In genomic region chr9:75280814-75281213, GRCm38 (mm10) we compare ENCODE assay signal across 9 mouse cellular contexts. TPM values are rescaled to one million over a fixed set of nuclear protein-coding genes. Genes with fewer than 3 reads are reported as not detected.
A peak's percentile ranks its signal among the peaks of the same experiment; 100 is the strongest.
DNase-seq lines count a peak whose midpoint lies in the region; ATAC-seq and TF ChIP-seq lines count a peak whose summit lies in the region.
"Had no signal": no experiment of that assay in that cellular context is flagged by ENCODE, and none has a peak within 500 bp of the region (broad histone marks: within the 10 kb centered on the region; RNA-seq: fewer than 3 reads in every experiment).

No protein-coding gene starts in this region.

- no peaks in the 10 kb centered on the region for H3K36me3 ChIP-seq in heart, adult 2 months (ENCODE audit: control insufficient read depth, insufficient read depth, low read length)
- no peaks in the 10 kb centered on the region; the same call in 1 of the 2 replicates for H3K36me3 ChIP-seq in heart, embryonic 10.5 days
- H3K36me3 ChIP-seq in spleen, adult 2 months (ENCODE audit: control insufficient read depth, insufficient read depth, low read length): no peaks in the 10 kb centered on the region
- no peaks in the 10 kb centered on the region for H3K36me3 ChIP-seq in neural tube, embryonic 11.5 days (ENCODE audit: control insufficient read depth, insufficient read depth, low read length)
- H3K36me3 ChIP-seq: heart, embryonic 15.5 days had no signal

- ATAC-seq in common myeloid progenitor, adult 5-6 weeks (replicated peaks; ENCODE audit: low read depth, poor library complexity, severe bottlenecking): peak; percentile 43; the same call in 1 of the 2 replicates
- ATAC-seq in neural tube, embryonic 11.5 days (ENCODE audit: insufficient read depth, low FRiP score, low TSS enrichment): no peak

- peak; percentile 69 for TF ChIP-seq CTCF in heart, adult 2 months (IDR thresholded peaks at IDR 0.05)
- TF ChIP-seq CTCF in spleen, adult 2 months (IDR thresholded peaks at IDR 0.05; ENCODE audit: extremely low read depth, insufficient read depth, insufficient read length, insufficient replicate concordance): peak; percentile 34; the same call in 1 of the 2 replicates

- H3K4me1 ChIP-seq in heart, adult 2 months (ENCODE audit: control insufficient read depth, insufficient read depth, low read length): no peaks in the 10 kb centered on the region
- H3K4me1 ChIP-seq in heart, embryonic 10.5 days: peaks cover 12% of the 10 kb centered on the region; the same call in 1 of the 2 replicates
- H3K4me1 ChIP-seq in spleen, adult 2 months (ENCODE audit: control insufficient read depth, insufficient read depth, insufficient read length): no peaks in the 10 kb centered on the region
- H3K4me1 ChIP-seq in neural tube, embryonic 11.5 days (ENCODE audit: control insufficient read depth, insufficient read depth, low read length): 0 out of 2 replicates have a peak, but pooled peaks cover 2% of the 10 kb centered on the region

- 55% methylated on average over 5 of the region's 5 CpGs for WGBS in heart, adult 2 months
- WGBS in heart, embryonic 10.5 days: 46% methylated on average over 5 of the region's 5 CpGs
- WGBS in spleen, adult 2 months: 71% methylated on average over 5 of the region's 5 CpGs
- WGBS in neural tube, embryonic 11.5 days: 43% methylated on average over 5 of the region's 5 CpGs

- no peak for TF ChIP-seq POLR2A in heart, adult 2 months (IDR thresholded peaks at IDR 0.05; ENCODE audit: insufficient read depth, low read depth, low read length)
- no peak for TF ChIP-seq POLR2A in spleen, adult 2 months (IDR thresholded peaks at IDR 0.05; ENCODE audit: low read depth, low read length)

- no peak overlapping the region for H3K27ac ChIP-seq in heart, adult 2 months
- H3K27ac ChIP-seq in heart, embryonic 10.5 days: no peak overlapping the region
- no peak overlapping the region for H3K27ac ChIP-seq in spleen, adult 2 months (ENCODE audit: insufficient read depth, low read length)
- no peak overlapping the region for H3K27ac ChIP-seq in neural tube, embryonic 11.5 days (ENCODE audit: low read depth, low read length)
- H3K27ac ChIP-seq: heart, embryonic 15.5 days had no signal

- no peak overlapping the region for H3K9ac ChIP-seq in heart, adult 2 months (ENCODE audit: low read depth, low read length)
- no peak overlapping the region for H3K9ac ChIP-seq in neural tube, embryonic 11.5 days (ENCODE audit: low read length)
- H3K9ac ChIP-seq: heart, embryonic 15.5 days had no signal

- intact Hi-C loops in heart, adult 2 months (cut with DNase I): loop anchor here (5.0 to 10.0 kb wide), 2 partner anchors 229 to 376 kb away; no protein-coding TSS in a partner anchor

- no peaks in the 10 kb centered on the region for H3K9me3 ChIP-seq in heart, embryonic 10.5 days
- H3K9me3 ChIP-seq in neural tube, embryonic 11.5 days (ENCODE audit: control insufficient read depth, low read length): no peaks in the 10 kb centered on the region
- H3K9me3 ChIP-seq: heart, embryonic 15.5 days had no signal

- TF ChIP-seq EP300 in heart, adult 2 months (IDR thresholded peaks at IDR 0.05; ENCODE audit: insufficient read depth, low read depth, low read length): no peak

- H3K27me3 ChIP-seq in heart, adult 2 months (ENCODE audit: control insufficient read depth, insufficient read depth, low read length): no peaks in the 10 kb centered on the region
- H3K27me3 ChIP-seq in heart, embryonic 10.5 days (ENCODE audit: insufficient read depth, poor library complexity, severe bottlenecking): peaks cover 21% of the 10 kb centered on the region
- H3K27me3 ChIP-seq in spleen, adult 2 months (ENCODE audit: control insufficient read depth, insufficient read depth, low read length): no peaks in the 10 kb centered on the region
- no peaks in the 10 kb centered on the region for H3K27me3 ChIP-seq in neural tube, embryonic 11.5 days (ENCODE audit: control insufficient read depth, insufficient read depth, low read length)
- H3K27me3 ChIP-seq: heart, embryonic 15.5 days had no signal

- peak; percentile 32 to 41 for DNase-seq in heart, adult 2 months
- DNase-seq in heart, embryonic 10.5 days (ENCODE audit: low spot score): no peak
- DNase-seq in spleen, adult 2 months (ENCODE audit: low read depth in 1 of 2, low spot score in 2 of 2): peak in 1 of 2 experiments; percentile 39
- DNase-seq in spleen, adult 12 weeks (ENCODE audit: low spot score): no peak
- DNase-seq in kidney, postnatal 25 days: peak; percentile 75 to 80
- DNase-seq in neural tube, embryonic 11.5 days (ENCODE audit: low spot score): peak; percentile 52
- DNase-seq in urinary bladder, adult 18-20 months (ENCODE audit: low spot score in 2 of 2): no peak

- H3K4me2 ChIP-seq in neural tube, embryonic 11.5 days (ENCODE audit: low read depth): no peak overlapping the region
- H3K4me2 ChIP-seq: heart, embryonic 15.5 days had no signal

- H3K4me3 ChIP-seq in heart, adult 2 months: no peak overlapping the region
- no peak overlapping the region for H3K4me3 ChIP-seq in heart, embryonic 10.5 days
- H3K4me3 ChIP-seq in spleen, adult 2 months (ENCODE audit: extremely low read depth, insufficient read depth, insufficient read length): no peak overlapping the region
- no peak overlapping the region for H3K4me3 ChIP-seq in neural tube, embryonic 11.5 days (ENCODE audit: low read depth, low read length)
- H3K4me3 ChIP-seq: heart, embryonic 15.5 days had no signal

- H3K79me2 ChIP-seq in heart, adult 2 months (replicated peaks; ENCODE audit: control insufficient read depth, insufficient read depth, low read length): no peaks in the 10 kb centered on the region

RNA-seq across cellular contexts. Expression of gene Gnb5, which starts 25.3 kb away (rescaled TPM):
- 10 to 100 TPM; 23.5 to 23.9 TPM for total RNA-seq in heart, adult 2 months (2021)
- 33.0 and 52.8 TPM in 2 replicates for polyA plus RNA-seq in heart, adult 2 months (2012; rRNA removed)
- polyA plus RNA-seq in heart, embryonic 10.5 days (2016; fragmentation: Nextera tagmentation; extraction: Ambion mirVana): 40.4 and 58.1 TPM in 2 replicates
- 3.4 and 3.5 TPM in 2 replicates for polyA plus RNA-seq in spleen, adult 2 months (2012; rRNA removed)
- total RNA-seq in common myeloid progenitor, adult 5-6 weeks (2017): 2.2 and 3.0 TPM in 2 replicates
- 34.2 and 34.7 TPM in 2 replicates for polyA plus RNA-seq in neural tube, embryonic 11.5 days (2014; fragmentation: Nextera tagmentation; extraction: Ambion mirVana)

RNA-seq across cellular contexts. Expression of gene Myo5c, which starts 49.0 kb away (rescaled TPM):
- 1 to 10 TPM; 5.0 to 5.9 TPM for total RNA-seq in heart, adult 2 months (2021)
- 5.1 and 9.3 TPM in 2 replicates for polyA plus RNA-seq in heart, adult 2 months (2012; rRNA removed)
- 0.51 and 1.4 TPM in 2 replicates for polyA plus RNA-seq in heart, embryonic 10.5 days (2016; fragmentation: Nextera tagmentation; extraction: Ambion mirVana)
- 0.62 and 0.81 TPM in 2 replicates for polyA plus RNA-seq in spleen, adult 2 months (2012; rRNA removed)
- 0.63 and 1.1 TPM in 2 replicates for total RNA-seq in common myeloid progenitor, adult 5-6 weeks (2017)
- 0.35 and 0.36 TPM in 2 replicates for polyA plus RNA-seq in neural tube, embryonic 11.5 days (2014; fragmentation: Nextera tagmentation; extraction: Ambion mirVana)

Comparison
In these comparisons a context has a peak if more than half of its experiments do, and no peak if none do; other contexts are left out.
1. DNase-seq: peak in heart, adult 2 months (2 of 2), kidney, postnatal 25 days (2 of 2) and neural tube, embryonic 11.5 days (single experiment); none in heart, embryonic 10.5 days (single experiment), spleen, adult 12 weeks (single experiment) and urinary bladder, adult 18-20 months (0 of 2).